Mouse (Mus musculus): ENCODE measurements around the gene Ptprs.
"Not testable (repeated sequence)": the region's sequence is repeated elsewhere in the genome, so short reads cannot be mapped to it uniquely, and the experiment has no call there.

Gene Ptprs

DNA sequence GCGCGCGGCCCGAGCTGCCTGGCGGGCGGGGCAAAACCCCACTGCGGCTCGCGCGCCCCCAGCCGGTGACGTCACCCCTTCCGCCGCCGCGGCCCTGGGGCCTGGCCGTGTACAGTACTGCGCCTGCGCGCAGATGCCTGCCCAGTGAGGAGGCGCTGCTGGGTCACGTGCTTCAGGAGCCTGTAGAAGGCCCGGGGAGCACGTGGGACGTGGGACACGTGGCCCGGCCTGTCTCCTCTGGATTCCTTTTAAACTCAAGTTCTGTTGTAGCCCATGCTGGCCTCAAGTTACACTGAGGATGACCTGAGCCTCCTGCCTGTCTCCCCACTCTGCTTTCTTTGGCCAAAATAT lies at the start of gene Ptprs:
Ptprs (minus strand) TSS at position 82 of the 351 bp plus-strand sequence.
- peak; percentile 82 for DNase-seq (ENCODE audit: low read depth)

DNA sequence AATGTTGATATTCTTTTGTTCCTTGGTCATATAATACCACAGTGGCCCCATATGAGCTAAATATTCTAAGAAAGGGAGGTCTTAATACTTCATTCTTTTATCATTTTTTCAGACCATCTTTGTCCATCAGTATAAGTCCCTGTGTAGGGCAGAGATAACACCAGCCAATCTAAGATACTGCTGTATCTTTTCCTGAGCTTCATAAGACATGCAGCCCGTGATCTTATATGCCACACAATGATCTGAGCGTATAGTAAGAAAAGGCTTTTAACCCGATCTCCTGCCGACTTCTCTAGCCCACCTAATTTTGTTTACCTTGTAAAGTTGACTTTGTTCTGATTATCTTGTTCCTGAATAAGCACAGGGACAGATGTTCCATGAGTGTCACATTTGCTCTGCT lies 48.7 kb upstream of the Ptprs start:
- no peak for DNase-seq (ENCODE audit: low read depth)

DNA sequence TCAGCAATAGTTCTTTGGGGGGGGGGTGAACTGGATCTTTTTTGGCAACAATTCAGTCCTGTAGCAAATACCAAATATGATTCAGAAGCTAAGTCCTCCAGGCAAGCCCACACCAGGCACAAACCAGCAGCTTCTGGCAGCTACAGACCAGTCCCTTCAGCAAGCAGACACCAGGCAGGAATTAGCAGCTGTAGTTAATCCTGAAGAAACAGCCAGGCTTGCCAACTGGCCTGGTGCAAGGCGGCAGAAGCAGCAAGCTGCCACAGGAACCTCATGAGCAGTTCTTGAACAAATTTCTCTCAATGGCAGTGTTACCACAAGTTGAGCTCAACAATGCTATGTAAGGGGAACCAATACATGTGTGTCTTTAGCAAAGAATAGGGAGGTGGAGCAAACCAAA lies 46.5 kb upstream of the Ptprs start:
- DNase-seq (ENCODE audit: low read depth), result no peak

DNA sequence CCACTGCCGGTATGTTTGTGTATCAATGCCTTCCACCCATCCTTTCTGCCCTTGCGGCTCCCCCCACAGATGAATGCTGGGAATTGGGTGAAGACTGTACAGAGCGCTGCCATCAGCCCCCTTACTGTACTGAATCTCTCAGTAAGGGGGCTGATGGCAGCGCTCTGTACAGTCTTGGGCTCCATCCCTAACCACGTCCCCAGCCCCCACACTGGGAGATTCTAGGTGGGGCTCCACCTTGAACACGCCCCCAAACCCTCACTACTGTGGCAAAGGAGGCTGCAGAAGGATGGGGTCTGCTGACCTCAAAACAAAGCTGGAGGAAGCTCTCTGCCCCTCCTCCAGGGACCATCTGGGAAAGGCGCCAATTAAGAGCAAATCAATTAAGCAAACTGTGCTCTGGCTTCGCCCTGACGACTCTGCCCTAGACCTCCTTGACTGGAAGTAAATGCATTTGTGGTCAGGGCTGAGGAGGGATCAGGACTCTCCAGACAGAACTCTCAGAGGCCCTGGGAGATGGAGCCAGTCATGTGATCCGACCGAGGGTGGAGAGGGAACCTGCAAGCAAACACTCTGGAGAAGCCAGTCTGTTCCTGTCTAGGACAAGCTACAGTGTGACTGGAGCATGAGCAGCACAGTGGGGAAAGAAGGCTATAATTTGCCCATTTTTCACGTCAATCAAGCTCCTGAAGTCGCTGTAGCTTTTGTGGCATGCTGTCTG lies 39.6 kb upstream of the Ptprs start:
- DNase-seq (ENCODE audit: low read depth), result no peak

DNA sequence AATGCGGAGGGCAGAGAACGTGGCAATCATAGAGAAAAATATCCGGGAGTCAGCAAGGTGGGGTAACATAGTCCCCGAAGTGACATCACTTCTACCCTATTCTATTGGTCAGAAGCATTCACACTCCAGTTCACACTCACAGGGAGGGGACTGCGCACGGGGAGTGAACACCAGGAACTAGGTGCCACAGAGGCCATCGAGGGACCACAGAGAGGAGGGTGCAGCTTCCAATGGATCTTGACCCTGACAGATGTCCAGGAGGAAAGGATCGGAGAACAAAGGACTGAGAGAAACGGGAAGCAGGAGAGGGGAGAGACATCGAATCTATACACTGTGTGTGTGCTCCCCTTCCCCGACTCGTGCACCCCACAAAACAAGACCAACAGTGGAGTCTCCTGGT lies 38.6 kb upstream of the Ptprs start:
- DNase-seq (ENCODE audit: low read depth), result no peak

DNA sequence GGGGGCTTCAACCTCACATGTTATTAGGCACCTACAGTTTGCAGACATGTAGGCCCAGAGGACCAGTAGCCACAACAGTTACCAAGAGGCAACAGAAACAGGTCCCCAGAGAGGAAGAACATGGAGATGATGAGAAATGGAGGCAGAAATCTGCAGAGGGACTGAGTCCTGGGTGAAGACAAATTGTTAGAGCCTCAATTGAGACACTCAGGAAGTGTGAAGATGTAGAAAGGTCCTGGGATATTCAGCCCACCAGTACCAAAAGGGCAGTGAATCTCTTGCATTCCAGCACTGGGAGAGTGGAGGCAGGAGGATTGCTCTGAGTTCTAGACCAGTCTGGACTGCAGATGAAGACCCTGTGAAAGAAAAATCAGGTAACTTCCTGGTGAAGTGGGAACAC lies 38.0 kb upstream of the Ptprs start:
- DNase-seq (ENCODE audit: low read depth), result no peak

DNA sequence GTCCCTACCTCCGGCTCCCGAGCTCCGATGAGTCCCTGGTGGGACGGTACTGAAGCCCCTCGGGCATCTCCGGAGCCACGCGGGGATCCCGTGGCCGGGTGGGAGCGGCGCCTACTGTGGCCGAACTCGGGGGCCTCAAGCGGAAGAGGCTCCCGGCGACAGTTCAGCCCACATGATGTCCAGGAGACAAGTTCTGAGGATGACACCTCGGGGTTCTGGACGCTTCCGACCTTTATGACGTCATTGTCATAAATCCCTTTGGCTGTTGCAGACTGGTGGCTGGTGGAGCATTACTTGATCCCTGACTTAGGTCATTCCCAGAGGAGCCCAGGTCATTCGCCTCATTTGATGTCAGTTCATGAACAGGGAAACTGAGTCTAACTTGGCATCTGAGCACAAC lies 36.0 kb upstream of the Ptprs start, which contains the start of gene Znrf4:
Znrf4 (minus strand) TSS at position 122 of the 400 bp plus-strand sequence.
- DNase-seq (ENCODE audit: low read depth), result no peak

DNA sequence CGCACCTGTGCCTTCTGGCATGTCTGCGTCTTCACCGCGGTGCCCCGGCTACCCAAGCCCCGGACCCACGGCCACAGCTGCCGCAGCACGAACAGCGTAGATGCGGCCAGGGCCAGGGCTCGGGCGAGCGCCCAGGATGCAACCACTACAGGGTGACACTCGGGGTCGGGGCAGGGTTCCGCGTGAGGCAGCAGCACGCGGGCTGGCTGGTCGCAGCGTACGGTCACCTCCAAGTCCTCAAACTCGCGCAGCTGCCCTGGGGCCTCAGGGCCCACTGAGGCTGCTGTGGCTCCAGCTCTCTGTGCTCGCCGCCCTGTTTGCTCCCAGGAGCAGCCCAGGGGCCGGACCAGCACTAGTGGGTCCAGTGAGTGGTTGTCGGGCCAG lies 35.4 kb upstream of the Ptprs start:
- DNase-seq (ENCODE audit: low read depth), result no peak

DNA sequence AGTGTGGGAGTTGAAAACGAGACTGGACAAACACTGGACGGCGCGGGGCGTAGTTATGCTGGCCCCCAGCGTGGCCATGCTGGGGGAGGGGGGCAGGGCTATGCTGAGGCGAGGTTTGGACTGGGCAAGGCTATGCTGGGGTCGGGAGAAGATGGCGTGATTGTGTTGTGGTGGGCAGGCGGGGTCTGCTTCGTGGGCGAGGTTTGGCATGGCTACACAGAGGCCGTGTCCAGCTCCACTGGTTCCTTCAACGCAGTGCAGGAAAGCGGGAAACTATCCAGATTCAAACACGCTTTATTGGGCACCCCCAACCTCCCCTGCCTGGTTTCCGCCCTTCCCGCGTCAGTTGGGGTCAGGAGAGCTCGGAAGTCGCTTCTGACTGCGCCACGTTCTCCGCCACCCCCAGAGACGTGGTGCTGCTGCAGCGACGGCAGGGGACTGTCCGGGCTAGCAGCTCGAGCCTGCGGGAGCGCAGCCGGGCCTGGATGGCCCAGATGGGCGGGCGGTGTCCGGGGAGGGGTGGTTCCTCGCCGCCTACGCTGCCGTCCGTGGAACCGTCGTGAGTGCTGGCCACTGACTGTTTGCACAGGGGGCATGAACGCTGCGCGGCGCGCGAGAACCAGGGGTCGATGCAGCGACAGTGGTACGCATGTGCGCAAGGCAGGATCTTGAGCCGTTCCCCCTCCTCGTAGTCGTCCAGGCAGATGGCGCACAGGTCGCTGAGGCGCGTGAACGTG lies 34.9 kb upstream of the Ptprs start:
- no peak for DNase-seq (ENCODE audit: low read depth)

DNA sequence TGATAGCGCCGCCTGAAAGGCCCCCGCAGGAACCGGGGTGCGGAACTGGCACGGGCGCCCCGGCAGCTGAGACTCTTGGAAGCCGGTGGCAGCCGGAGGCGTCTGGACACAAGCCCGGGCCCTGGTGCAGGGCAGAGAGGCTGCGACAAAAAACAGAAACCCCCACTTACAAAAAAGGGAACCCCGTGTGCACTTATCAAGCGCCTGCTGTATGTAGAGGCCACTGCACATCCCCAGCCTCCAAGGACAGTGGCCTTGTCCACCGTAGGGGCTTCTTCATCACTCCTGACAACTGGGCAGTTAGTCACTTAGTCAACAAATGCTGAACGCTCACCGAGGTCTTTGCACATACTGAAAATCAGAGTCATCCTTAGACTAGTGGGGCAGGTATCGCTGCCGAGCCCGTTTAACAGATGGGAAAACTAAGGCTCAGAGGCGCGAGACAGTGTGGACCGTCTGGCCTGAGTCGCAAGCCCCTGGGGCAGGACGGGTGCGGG lies 34.2 kb upstream of the Ptprs start:
- DNase-seq (ENCODE audit: low read depth), result no peak

DNA sequence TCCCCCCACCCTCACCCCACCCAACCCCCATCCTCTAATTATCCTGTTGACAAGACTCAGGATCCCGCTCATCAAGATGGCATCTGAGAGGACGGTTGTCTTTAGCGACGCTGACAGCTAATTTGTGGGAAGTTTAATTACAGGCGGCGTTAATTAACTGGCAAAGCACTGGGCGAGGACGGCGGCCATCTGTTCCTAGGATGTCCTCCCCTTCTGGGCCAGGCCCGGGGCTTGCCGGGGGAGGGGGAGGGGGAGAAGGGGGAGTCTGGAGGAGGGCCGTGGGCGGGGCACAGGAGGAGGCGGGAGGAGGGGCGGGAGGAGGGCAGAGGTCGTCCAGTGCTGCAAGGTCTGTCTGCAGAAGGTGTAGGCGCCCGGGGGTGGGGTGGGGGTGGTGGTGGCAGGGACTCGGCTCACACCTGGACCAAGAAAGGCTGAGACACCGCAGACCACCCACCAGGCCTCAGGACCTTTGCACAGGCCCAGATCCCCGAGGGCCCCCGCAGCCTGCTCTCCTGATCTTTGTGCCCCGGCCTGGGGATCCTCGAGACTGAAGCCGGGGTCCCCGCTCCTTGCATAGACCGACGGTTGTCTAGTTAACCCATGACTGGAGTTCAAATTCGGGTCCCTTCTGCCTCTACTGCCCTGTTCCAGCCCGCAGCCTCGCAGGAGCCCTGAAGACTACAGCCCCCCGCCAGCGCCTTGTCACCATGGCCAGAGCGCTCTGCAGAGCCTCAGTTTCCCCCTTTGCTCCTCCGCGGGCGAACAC lies 33.6 kb upstream of the Ptprs start:
- no peak for DNase-seq (ENCODE audit: low read depth)

DNA sequence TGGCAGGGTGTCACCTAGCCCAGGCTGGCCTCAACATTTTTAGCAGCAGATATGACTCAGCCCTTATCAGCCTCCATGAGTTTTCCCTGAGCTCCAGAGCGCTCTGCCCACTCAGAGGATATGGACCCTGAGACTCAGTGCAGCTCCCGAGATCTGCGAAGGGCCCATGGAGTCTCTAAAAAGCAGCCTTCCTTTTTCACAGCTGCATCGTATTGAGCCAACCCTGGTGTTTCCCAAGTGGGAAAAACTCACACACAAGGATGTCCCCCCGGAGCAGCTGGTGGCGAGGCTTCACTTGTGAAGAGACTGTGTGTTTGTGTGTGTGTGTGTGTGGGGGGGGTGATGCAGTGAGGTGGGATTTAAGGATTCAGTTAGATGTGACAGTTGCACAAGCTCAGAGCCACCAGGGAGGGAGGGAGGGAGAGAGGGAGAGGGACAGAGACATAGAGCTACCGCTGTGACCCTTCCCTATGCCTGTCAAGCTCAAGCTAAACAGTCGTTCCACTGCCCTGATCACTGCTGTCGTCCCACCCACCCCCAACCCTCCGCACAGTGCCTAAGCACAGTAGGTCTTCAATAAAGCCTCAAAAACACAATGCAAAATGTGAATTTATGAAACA lies 32.8 kb upstream of the Ptprs start:
- no peak for DNase-seq (ENCODE audit: low read depth)

DNA sequence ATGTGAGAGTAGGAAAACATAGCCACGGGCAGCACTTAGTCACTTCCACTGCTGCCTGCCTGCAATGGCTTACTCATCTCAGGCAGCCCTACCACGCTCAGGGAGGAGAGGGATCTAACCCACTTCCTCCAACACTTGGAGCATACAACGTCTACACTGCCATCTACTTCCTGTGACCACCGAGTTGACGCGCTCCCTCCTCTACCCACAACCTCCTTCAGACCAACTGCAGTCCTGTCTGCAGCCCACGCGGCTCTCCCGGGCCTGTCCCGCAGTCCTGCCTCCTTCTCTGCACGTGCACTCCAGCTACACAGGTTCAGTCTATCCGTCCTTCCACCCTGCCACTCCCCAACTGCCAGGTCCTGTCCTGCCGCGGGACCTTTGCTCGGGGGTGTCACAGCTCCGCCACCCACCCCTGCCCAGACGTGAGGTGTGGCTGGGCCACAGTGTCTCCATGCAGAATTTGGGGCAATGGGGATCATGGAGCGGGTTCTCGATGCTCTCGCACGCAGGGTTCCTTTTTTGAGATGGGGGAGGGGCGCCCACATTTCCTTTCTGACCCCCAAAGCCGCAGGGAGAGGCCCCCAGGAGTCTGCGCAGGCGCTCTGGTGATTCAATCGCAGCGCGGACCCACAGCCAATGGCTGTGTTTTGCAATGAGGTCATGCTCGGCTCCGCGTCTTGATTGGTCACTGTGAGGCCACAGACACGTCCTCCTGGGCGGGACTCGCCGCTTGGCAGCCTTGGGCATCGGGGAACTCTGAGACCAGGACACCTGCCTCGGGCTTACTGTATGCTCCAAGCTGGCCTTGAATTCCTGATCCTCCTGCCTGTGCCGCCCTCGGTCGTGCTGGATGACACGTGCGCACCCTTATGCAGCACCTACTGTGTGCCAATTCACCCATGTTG lies 31.1 kb upstream of the Ptprs start:
- peak; percentile 86 for DNase-seq (ENCODE audit: low read depth)

DNA sequence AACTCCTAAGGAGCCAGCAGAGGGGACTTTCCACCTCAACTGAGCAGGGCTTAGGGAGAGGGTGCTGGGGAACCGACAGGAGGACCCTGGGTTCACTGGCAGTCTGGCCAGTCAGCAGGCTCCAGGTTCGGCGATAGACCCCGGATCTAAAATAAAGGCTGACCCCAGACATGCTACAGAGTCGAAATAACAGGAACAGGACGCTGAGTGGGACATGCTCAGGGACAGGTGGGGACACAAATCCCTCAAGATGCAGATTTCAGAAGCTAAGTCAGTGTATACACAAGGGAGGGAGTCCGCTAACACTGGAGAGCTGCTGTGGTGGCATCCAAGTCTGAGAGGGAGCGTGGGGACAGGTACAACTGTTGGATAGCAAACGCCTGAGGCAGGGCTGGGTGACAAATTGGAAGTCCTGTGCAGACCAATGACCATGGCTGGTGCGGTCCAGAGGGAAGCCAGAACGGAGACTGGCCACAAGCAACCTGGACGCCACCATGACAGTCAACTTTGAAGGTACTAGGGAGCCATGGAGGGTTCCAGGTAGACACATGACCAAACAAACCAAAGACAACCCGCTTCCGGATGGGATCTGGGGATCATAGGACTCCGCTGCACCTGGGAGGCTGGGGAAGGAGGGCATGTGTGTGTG lies 30.3 kb upstream of the Ptprs start:
- DNase-seq (ENCODE audit: low read depth), result no peak

DNA sequence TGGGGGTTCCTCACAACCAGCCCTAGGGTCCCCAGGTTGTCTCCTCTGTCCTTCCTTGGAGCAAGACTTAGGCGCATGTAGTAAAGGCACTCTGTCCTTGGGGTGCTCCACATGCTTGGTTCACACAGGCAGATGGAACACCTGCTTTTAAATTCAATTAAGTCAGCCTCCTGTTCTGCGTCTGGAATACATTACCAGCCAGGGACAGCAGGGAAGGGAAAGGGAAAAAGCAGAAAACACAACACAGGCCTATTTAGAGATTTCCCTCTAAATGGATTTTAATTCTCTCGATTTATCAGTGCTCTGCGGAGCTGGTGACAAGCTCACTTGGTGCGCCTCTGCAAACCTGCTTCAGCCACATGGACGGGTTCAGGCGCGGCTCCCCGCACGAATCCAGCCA lies 29.1 kb upstream of the Ptprs start:
- DNase-seq (ENCODE audit: low read depth), result no peak

DNA sequence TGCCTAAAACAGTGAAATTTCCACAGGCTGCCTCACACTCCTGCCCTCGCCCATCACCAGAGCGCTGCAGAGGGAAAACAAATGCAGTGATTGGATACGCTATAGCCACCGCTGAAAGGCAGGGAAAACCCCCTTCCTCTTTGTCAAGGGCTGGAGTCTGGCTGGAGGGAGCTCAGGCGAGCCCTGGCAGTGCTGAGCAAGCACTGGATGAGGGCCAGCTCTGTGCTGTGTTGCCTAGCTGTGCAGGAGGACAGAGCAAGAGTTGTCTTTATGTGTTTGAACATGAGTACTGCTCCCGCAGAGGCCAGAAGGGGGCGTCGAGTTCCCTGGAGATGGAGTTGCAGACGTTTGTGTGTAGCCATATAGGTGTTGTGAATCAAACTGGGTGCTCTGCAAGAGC lies 26.2 kb upstream of the Ptprs start:
- no peak for DNase-seq (ENCODE audit: low read depth)

DNA sequence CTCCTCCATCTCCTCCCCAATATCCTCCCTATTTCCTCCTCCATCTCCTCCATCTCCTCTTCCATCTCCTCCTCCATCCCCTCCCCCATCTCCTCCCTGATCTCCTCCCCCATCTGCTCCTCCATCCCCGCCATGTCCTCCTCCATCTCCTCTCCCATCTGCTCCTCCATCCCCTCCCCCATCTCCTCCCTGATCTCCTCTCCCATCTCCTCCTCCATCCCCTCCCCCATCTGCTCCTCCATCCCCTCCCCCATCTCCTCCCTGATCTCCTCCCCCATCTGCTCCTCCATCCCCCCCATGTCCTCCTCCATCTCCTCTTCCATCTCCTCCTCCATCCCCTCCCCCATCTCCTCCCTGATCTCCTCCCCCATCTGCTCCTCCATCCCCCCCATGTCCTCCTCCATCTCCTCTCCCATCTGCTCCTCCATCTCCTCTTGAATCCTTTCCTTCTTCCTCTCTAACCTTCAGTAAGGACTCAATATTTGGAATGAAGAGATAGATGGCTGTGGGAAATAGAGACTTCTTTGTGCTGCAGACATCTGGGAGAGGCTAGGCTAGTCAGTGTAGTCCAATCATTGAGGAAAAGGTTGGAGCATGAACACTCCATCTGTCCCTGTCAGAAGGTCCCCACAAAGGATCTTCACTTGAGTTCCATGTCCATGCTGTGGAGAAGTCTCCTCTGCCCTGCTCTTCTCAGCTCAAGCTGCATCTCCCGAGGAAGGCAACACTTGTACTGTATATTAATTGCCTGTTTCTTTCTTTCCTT lies 25.5 kb upstream of the Ptprs start:
- not testable (repeated sequence) for DNase-seq (ENCODE audit: low read depth)

DNA sequence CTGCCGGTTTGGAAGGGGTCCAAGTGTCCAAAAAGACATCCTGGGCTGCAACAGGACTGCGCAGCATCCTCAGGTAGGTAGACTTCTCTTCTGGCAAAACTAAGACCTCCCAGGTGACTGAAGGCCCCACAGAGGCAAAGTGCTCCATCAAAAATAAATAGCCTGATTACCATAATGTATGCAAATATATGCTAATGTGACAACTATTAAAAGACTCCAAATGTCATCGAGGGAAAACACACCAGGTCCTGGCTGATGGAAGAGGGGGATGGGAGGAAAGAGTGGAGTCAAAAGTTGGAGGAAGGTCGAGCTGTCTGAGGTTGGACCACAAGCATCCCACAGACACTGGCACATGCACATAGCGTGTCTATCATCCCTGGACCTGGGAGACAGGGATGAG lies 22.9 kb upstream of the Ptprs start:
- DNase-seq (ENCODE audit: low read depth), result no peak

DNA sequence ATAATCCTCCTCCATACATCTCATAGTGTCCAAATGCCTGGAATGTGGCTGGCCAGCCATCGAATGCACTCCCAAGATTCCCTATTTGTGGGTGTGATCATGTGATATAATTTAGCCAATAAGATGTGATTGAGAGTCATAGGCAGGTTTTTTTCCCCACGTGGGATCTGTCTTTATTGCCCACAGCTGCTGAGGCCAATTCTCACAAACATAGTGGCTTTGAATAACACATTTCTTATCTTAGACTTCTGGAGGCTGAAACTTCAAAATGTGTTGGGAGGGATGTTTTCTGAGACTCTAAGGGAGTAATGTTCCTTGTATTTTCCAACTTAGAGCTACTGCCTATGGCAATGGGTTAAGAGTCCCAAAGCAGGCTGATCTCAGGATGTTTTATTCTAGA lies 18.2 kb upstream of the Ptprs start:
- DNase-seq (ENCODE audit: low read depth), result no peak

DNA sequence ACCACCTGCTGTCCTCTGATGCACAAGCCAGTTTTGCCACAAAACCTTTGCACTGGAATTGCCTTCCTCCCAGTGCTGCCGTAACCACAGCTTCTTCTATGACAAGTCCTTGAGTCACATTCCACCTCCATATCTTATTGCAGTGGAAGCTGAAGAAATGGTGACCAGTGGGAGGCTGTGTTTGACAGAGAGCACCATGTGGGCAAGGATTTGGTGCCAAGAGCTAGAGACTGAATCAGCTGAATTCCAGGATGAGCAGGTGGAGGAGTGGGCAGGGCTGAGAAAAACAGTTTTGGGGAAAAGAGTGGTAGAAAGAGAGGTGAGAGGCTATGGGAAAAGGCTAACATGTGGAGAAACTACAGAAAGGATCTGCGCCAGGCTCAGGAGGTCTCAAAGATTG lies 17.6 kb upstream of the Ptprs start:
- DNase-seq (ENCODE audit: low read depth), result no peak
